ENCODE assay signal across 9 mouse cellular contexts in genomic region chr9:21311695-21312094, GRCm38 (mm10). TPM values are rescaled to one million over a fixed set of nuclear protein-coding genes. Genes with fewer than 3 reads are reported as not detected.
DNase-seq lines count a peak whose midpoint lies in the region; ATAC-seq and TF ChIP-seq lines count a peak whose summit lies in the region.
"Had no signal": no experiment of that assay in that cellular context is flagged by ENCODE, and none has a peak within 500 bp of the region (broad histone marks: within the 10 kb centered on the region; RNA-seq: fewer than 3 reads in every experiment).

No protein-coding gene starts in this region.

- TF ChIP-seq EP300 in ES-Bruce4 (IDR thresholded peaks at IDR 0.05; ENCODE audit: insufficient read depth, low read depth, low read length): no peak

- peak overlapping the region; percentile 29 for H3K4me3 ChIP-seq in heart, embryonic 16.5 days (ENCODE audit: low read length)
- peak overlapping the region; percentile 83 for H3K4me3 ChIP-seq in ES-Bruce4 (ENCODE audit: low read depth, low read length)
- peak overlapping the region; percentile 23 for H3K4me3 ChIP-seq in hindbrain, embryonic 12.5 days
- 0 out of 2 replicates have a peak overlapping the region, but pooled peaks have one; percentile 2 for H3K4me3 ChIP-seq in midbrain, embryonic 12.5 days

- ATAC-seq in heart, embryonic 16.5 days (replicated peaks; ENCODE audit: extremely low read depth, insufficient read depth, low FRiP score): no peak
- no peak for ATAC-seq in hindbrain, embryonic 12.5 days (ENCODE audit: low FRiP score)
- ATAC-seq in midbrain, embryonic 12.5 days (ENCODE audit: low FRiP score, low read depth): no peak
- no peak for ATAC-seq in activated CD4-positive, CD25-positive, alpha-beta regulatory T cell, adult 4 months

- H3K9ac ChIP-seq in heart, embryonic 16.5 days (ENCODE audit: low read length): no peak overlapping the region
- peak overlapping the region; percentile 54 for H3K9ac ChIP-seq in ES-Bruce4 (ENCODE audit: low read depth, poor library complexity, severe bottlenecking)
- H3K9ac ChIP-seq in hindbrain, embryonic 12.5 days: no peak overlapping the region
- no peak overlapping the region for H3K9ac ChIP-seq in midbrain, embryonic 12.5 days (replicated peaks)

- TF ChIP-seq CTCF in ES-Bruce4 (IDR thresholded peaks at IDR 0.05; ENCODE audit: low read depth, low read length): no peak

- DNase-seq in heart, adult 9 months (ENCODE audit: low spot score in 2 of 2): no peak
- DNase-seq in embryo, embryonic 11 days: no peak
- DNase-seq in thymus, postnatal 4 days: no peak
- DNase-seq: cerebellum, adult 8-10 months had no signal

- no peak overlapping the region for H3K27ac ChIP-seq in heart, embryonic 16.5 days (ENCODE audit: low read length)
- H3K27ac ChIP-seq in ES-Bruce4 (ENCODE audit: insufficient read depth, low read length): no peak overlapping the region
- no peak overlapping the region for H3K27ac ChIP-seq in hindbrain, embryonic 12.5 days
- H3K27ac ChIP-seq in midbrain, embryonic 12.5 days (replicated peaks): no peak overlapping the region

- WGBS in heart, embryonic 16.5 days: 29% methylated on average over 7 of the region's 7 CpGs
- WGBS in hindbrain, embryonic 12.5 days: 29% methylated on average over 7 of the region's 7 CpGs
- 29% methylated on average over 7 of the region's 7 CpGs for WGBS in midbrain, embryonic 12.5 days

- H3K36me3 ChIP-seq in heart, embryonic 16.5 days (ENCODE audit: control insufficient read depth, insufficient read depth): no peaks in the 10 kb centered on the region
- no peaks in the 10 kb centered on the region for H3K36me3 ChIP-seq in ES-Bruce4 (ENCODE audit: control insufficient read depth, insufficient read depth, low read length, poor library complexity, severe bottlenecking)
- no peaks in the 10 kb centered on the region for H3K36me3 ChIP-seq in hindbrain, embryonic 12.5 days
- H3K36me3 ChIP-seq in midbrain, embryonic 12.5 days: no peaks in the 10 kb centered on the region

- peaks cover 2% of the 10 kb centered on the region; the same call in 1 of the 2 replicates for H3K4me1 ChIP-seq in heart, embryonic 16.5 days (ENCODE audit: control insufficient read depth, insufficient read depth, low read length)
- peaks cover 4% of the 10 kb centered on the region for H3K4me1 ChIP-seq in ES-Bruce4 (ENCODE audit: control insufficient read depth, insufficient read depth, low read length)
- no peaks in the 10 kb centered on the region for H3K4me1 ChIP-seq in hindbrain, embryonic 12.5 days
- 0 out of 2 replicates have a peak, but pooled peaks cover 5% of the 10 kb centered on the region for H3K4me1 ChIP-seq in midbrain, embryonic 12.5 days

- peaks cover 7% of the 10 kb centered on the region for H3K27me3 ChIP-seq in heart, embryonic 16.5 days (ENCODE audit: control insufficient read depth, insufficient read depth, low read length)
- no peaks in the 10 kb centered on the region for H3K27me3 ChIP-seq in ES-Bruce4 (ENCODE audit: control insufficient read depth, insufficient read depth, low read length, poor library complexity, severe bottlenecking)
- peaks cover 20% of the 10 kb centered on the region for H3K27me3 ChIP-seq in hindbrain, embryonic 12.5 days
- H3K27me3 ChIP-seq in midbrain, embryonic 12.5 days: peaks cover 28% of the 10 kb centered on the region

- no peaks in the 10 kb centered on the region for H3K9me3 ChIP-seq in heart, embryonic 16.5 days (replicated peaks; ENCODE audit: control insufficient read depth, low read length)
- no peaks in the 10 kb centered on the region for H3K9me3 ChIP-seq in ES-Bruce4 (replicated peaks; ENCODE audit: control insufficient read depth, insufficient read depth, low read length, poor library complexity, severe bottlenecking)
- no peaks in the 10 kb centered on the region for H3K9me3 ChIP-seq in hindbrain, embryonic 12.5 days (replicated peaks)
- H3K9me3 ChIP-seq in midbrain, embryonic 12.5 days: no peaks in the 10 kb centered on the region

- TF ChIP-seq POLR2A in ES-Bruce4 (IDR thresholded peaks at IDR 0.05; ENCODE audit: insufficient read depth, low read length): no peak

- no peak overlapping the region for H3K4me2 ChIP-seq in heart, embryonic 16.5 days (ENCODE audit: low read depth, low read length)
- no peak overlapping the region for H3K4me2 ChIP-seq in hindbrain, embryonic 12.5 days (replicated peaks)
- H3K4me2 ChIP-seq in midbrain, embryonic 12.5 days (replicated peaks): no peak overlapping the region

RNA-seq across cellular contexts. Expression of gene Ap1m2, which starts 0.4 kb away (rescaled TPM):
- 5.3 and 5.7 TPM in 2 replicates for polyA plus RNA-seq in heart, embryonic 16.5 days (2015; fragmentation: Nextera tagmentation; extraction: Ambion mirVana)
- polyA plus RNA-seq in ES-Bruce4 (2011; ENCODE audit: insufficient read depth, insufficient read length, low read depth, missing spikeins): 83.3 and 87.8 TPM in 2 replicates
- polyA plus RNA-seq in hindbrain, embryonic 12.5 days (2016; fragmentation: Nextera tagmentation; extraction: Ambion mirVana): 3.2 and 7.6 TPM in 2 replicates
- polyA plus RNA-seq in midbrain, embryonic 12.5 days (2016; fragmentation: Nextera tagmentation; extraction: Ambion mirVana): 0.39 and 0.78 TPM in 2 replicates
- 1 to 10 TPM in 1 of 2 experiments, under 1 TPM in 1; 0.84 to 1.5 TPM for polyA plus RNA-seq in activated CD4-positive, CD25-positive, alpha-beta regulatory T cell, adult 4 months (2017; shearing (Covaris generic))

RNA-seq across cellular contexts. Expression of gene Slc44a2, which starts 8.8 kb away (rescaled TPM):
- polyA plus RNA-seq in heart, embryonic 16.5 days (2015; fragmentation: Nextera tagmentation; extraction: Ambion mirVana): 74.4 and 75.1 TPM in 2 replicates
- 64.9 and 66.4 TPM in 2 replicates for polyA plus RNA-seq in ES-Bruce4 (2011; ENCODE audit: insufficient read depth, insufficient read length, low read depth, missing spikeins)
- polyA plus RNA-seq in hindbrain, embryonic 12.5 days (2016; fragmentation: Nextera tagmentation; extraction: Ambion mirVana): 86.8 and 93.2 TPM in 2 replicates
- 71.3 and 74.1 TPM in 2 replicates for polyA plus RNA-seq in midbrain, embryonic 12.5 days (2016; fragmentation: Nextera tagmentation; extraction: Ambion mirVana)
- 100 to 1,000 TPM; 181 to 194 TPM for polyA plus RNA-seq in activated CD4-positive, CD25-positive, alpha-beta regulatory T cell, adult 4 months (2017; shearing (Covaris generic))

RNA-seq across cellular contexts. Expression of gene Cdkn2d, which starts 20.5 kb away (rescaled TPM):
- polyA plus RNA-seq in heart, embryonic 16.5 days (2015; fragmentation: Nextera tagmentation; extraction: Ambion mirVana): 105 and 110 TPM in 2 replicates
- 11.6 and 12.4 TPM in 2 replicates for polyA plus RNA-seq in ES-Bruce4 (2011; ENCODE audit: insufficient read depth, insufficient read length, low read depth, missing spikeins)
- 72.0 and 72.7 TPM in 2 replicates for polyA plus RNA-seq in hindbrain, embryonic 12.5 days (2016; fragmentation: Nextera tagmentation; extraction: Ambion mirVana)
- polyA plus RNA-seq in midbrain, embryonic 12.5 days (2016; fragmentation: Nextera tagmentation; extraction: Ambion mirVana): 63.6 and 72.1 TPM in 2 replicates
- 100 to 1,000 TPM; 142 to 158 TPM for polyA plus RNA-seq in activated CD4-positive, CD25-positive, alpha-beta regulatory T cell, adult 4 months (2017; shearing (Covaris generic))

RNA-seq across cellular contexts. Expression of gene Kri1, which starts 23.9 kb away (rescaled TPM):
- polyA plus RNA-seq in heart, embryonic 16.5 days (2015; fragmentation: Nextera tagmentation; extraction: Ambion mirVana): 10.5 and 13.2 TPM in 2 replicates
- 35.9 and 41.7 TPM in 2 replicates for polyA plus RNA-seq in ES-Bruce4 (2011; ENCODE audit: insufficient read depth, insufficient read length, low read depth, missing spikeins)
- polyA plus RNA-seq in hindbrain, embryonic 12.5 days (2016; fragmentation: Nextera tagmentation; extraction: Ambion mirVana): 18.1 and 23.6 TPM in 2 replicates
- polyA plus RNA-seq in midbrain, embryonic 12.5 days (2016; fragmentation: Nextera tagmentation; extraction: Ambion mirVana): 18.4 and 21.1 TPM in 2 replicates
- polyA plus RNA-seq in activated CD4-positive, CD25-positive, alpha-beta regulatory T cell, adult 4 months (2017; shearing (Covaris generic)): 10 to 100 TPM; 20.8 to 26.1 TPM

RNA-seq across cellular contexts. Expression of gene Atg4d, which starts 46.6 kb away (rescaled TPM):
- polyA plus RNA-seq in heart, embryonic 16.5 days (2015; fragmentation: Nextera tagmentation; extraction: Ambion mirVana): 58.8 and 63.9 TPM in 2 replicates
- polyA plus RNA-seq in ES-Bruce4 (2011; ENCODE audit: insufficient read depth, insufficient read length, low read depth, missing spikeins): 18.8 and 22.3 TPM in 2 replicates
- 43.4 and 46.8 TPM in 2 replicates for polyA plus RNA-seq in hindbrain, embryonic 12.5 days (2016; fragmentation: Nextera tagmentation; extraction: Ambion mirVana)
- 50.3 and 52.3 TPM in 2 replicates for polyA plus RNA-seq in midbrain, embryonic 12.5 days (2016; fragmentation: Nextera tagmentation; extraction: Ambion mirVana)
- polyA plus RNA-seq in activated CD4-positive, CD25-positive, alpha-beta regulatory T cell, adult 4 months (2017; shearing (Covaris generic)): 10 to 100 TPM; 24.3 to 26.8 TPM

Comparison
In these comparisons a context has a peak if more than half of its experiments do, and no peak if none do; other contexts are left out.
1. H3K4me3 ChIP-seq: peak in every context shown above with its lines; median percentile 83 in ES-Bruce4; 29 in heart, embryonic 16.5 days; 23 in hindbrain, embryonic 12.5 days; 2 in midbrain, embryonic 12.5 days.